Mouse (Mus musculus) cerebellum, adult 2 months (tissue): Measurements from ENCODE around the gene D11Wsu47e. TPM values are rescaled to one million over a fixed set of nuclear protein-coding genes. Genes with fewer than 3 reads are reported as not detected.
A peak's percentile ranks its signal among the peaks of the same experiment; 100 is the strongest.

Experiments
- DNase-seq, 2 experiments: peaks; one replicate each; pipeline ENCODE4 v3.0.0; 2021
- H3K27ac ChIP-seq: fragments of 200-500 bp; 2 replicates; pipeline ENCODE4 v1.5.1; 2012; ENCODE audit warnings: low read length, control low read depth, inconsistent platforms; ENCODE audit not compliant: insufficient read depth
- H3K27me3 ChIP-seq: fragments of 200-500 bp; 2 replicates; pipeline ENCODE4 v1.6.1; 2012; ENCODE audit warnings: inconsistent platforms, mild to moderate bottlenecking, low read length, moderate library complexity; ENCODE audit not compliant: control insufficient read depth, insufficient read depth
- H3K4me1 ChIP-seq: fragments of 200-500 bp; 2 replicates; pipeline ENCODE4 v1.6.1; 2011; ENCODE audit warnings: low read length; ENCODE audit not compliant: control insufficient read depth, insufficient read depth
- H3K4me3 ChIP-seq: fragments of 200-500 bp; replicated peaks from 2 replicates; pipeline ENCODE3; 2011; ENCODE audit warnings: mild to moderate bottlenecking, low read depth, low read length, control low read depth; ENCODE audit not compliant: insufficient read depth
- CTCF ChIP-seq: fragments of 200-500 bp; IDR thresholded peaks from 2 replicates; pipeline ENCODE4 v1.5.1; 2011; ENCODE audit warnings: low read depth, mild to moderate bottlenecking, control low read depth, low read length, moderate library complexity, borderline replicate concordance; ENCODE audit not compliant: insufficient read depth
- POLR2A ChIP-seq: fragments of 200-500 bp; IDR thresholded peaks from 2 replicates; pipeline ENCODE4 v1.6.1; 2011; ENCODE audit warnings: low read length, control low read depth, borderline replicate concordance; ENCODE audit not compliant: insufficient read depth
- WGBS: fragments of 180-500 bp; shearing (Covaris S2); methylation state at CpG from one replicate; pipeline ENCODE4 v1.1.7; 2018; 5-methylcytosine and 5-hydroxymethylcytosine counted together
- polyA plus RNA-seq: library from polyadenylated mRNA; depleted of rRNA; stranded (reverse); fragments of >200 nt; gene quantifications from 2 replicates; pipeline ENCODE4 v1.2.3, GENCODE M21; 2012

The D11Wsu47e gene
- polyA plus RNA-seq, 1 experiment = 10.1 TPM

- no peaks in the 10 kb centered on the region for H3K27me3 ChIP-seq
- peaks cover 32% of the 10 kb centered on the region for H3K4me1 ChIP-seq
- H3K4me3 ChIP-seq = peak overlapping the region; percentile 32
- WGBS = 34% methylated on average over 22 of the region's 22 CpGs
- DNase-seq = peak in 1 of 2 experiments; percentile 72
- peak overlapping the region; percentile 20; the same call in 1 of the 2 replicates for H3K27ac ChIP-seq
- TF ChIP-seq CTCF (no peak), POLR2A (no peak)
Measured at GRCm38 (mm10) chr11:113651206-113651906, 32.9 kb upstream of the D11Wsu47e start.

DNA sequence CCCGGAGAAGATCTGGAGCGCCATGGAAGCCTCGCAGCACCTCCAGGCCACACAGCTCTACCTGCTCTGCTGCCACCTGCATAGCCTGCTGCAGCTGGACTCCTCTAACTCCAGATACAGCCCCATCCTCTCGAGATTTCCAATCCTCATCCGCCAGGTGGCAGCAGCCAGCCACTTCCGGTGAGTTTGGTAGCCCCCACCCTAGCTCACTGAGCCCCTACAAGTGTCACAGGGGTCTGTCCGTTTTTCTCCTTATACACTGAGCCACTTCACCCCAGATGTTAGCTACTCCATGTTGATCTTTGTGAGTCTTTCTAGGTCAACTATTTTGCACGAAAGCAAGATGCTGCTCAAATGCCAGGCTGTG is 32.3 kb upstream of the D11Wsu47e start:
- no peaks in the 10 kb centered on the region for H3K27me3 ChIP-seq
- H3K4me3 ChIP-seq = no peak overlapping the region
- H3K4me1 ChIP-seq = peaks cover 38% of the 10 kb centered on the region
- no peak for TF ChIP-seq POLR2A
- peak; percentile 38; the same call in 1 of the 2 replicates for TF ChIP-seq CTCF
- 41% methylated on average over 8 of the region's 8 CpGs for WGBS
- DNase-seq = peak; percentile 56 to 58
- no peak overlapping the region for H3K27ac ChIP-seq

DNA sequence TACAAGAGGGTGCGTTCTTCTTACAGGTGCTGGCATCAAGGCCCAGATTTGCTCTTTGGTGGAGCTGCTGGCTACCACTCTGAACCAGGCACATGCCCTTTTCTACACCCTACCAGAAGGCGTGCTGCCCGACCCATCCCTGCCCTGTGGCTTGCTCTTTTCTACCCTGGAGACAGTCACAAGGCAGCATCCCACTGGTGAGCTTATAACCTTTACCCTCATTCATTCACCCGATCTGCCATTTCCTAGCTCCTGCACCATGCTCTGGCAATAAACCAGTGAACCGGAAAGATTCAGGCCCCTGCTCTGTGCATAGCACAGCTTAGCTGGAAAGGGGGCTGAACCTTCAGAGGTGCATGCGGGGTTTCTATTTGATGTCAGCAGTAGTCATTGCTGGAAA is 31.7 kb upstream of the D11Wsu47e start:
- Histone ChIP-seq H3K27ac (no peak overlapping the region), H3K27me3 (no peaks in the 10 kb centered on the region), H3K4me3 (no peak overlapping the region), H3K4me1 (peaks cover 44% of the 10 kb centered on the region)
- DNase-seq = no peak
- TF ChIP-seq POLR2A = no peak
- no peak for TF ChIP-seq CTCF
- WGBS = 85% methylated on average over 6 of the region's 6 CpGs

- Histone ChIP-seq H3K27me3 (no peaks in the 10 kb centered on the region), H3K4me1 (peaks cover 40% of the 10 kb centered on the region), H3K4me3 (no peak overlapping the region), H3K27ac (no peak overlapping the region)
- no peak for DNase-seq
- 69% methylated on average over 15 of the region's 15 CpGs for WGBS
- TF ChIP-seq CTCF (no peak), POLR2A (no peak)
Measured at GRCm38 (mm10) chr11:113654105-113654504, 30.1 kb upstream of the D11Wsu47e start.

DNA sequence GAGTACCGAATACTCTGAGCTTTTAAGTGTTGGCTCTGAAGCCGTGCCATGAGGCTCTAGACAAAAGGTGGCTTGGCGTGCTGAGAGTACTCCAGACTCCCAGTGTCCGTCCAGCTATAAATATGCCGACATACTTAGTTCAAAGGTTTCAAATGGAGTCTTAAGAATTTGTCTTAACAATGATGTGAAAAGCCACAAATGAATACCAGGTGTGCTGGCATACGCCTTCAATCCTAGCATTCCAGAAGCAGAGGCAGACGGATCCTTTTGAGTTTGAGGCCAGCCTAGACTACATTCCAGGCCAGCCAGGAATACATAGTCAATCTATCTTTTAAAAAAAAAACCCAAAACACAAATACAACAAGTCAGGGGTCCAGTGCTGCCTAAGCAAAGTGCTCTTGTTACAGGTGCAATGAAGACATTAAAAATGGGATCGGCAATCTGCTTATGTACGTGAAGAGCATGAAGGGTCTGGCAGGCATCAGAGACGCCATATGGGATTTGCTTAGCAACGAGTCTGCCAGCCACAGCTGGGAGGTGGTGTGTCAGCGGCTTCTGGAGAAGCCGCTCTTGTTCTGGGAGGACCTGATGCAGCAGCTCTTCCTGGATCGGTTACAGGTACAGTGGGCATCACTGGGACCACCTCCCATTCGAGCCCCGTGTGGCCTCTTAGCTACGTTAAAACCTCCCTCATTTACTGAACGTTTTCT is 29.5 kb upstream of the D11Wsu47e start:
- no peak overlapping the region for H3K27ac ChIP-seq

GRCm38 (mm10) chr11:113656511-113656932 is 27.7 kb upstream of the D11Wsu47e start:
- no peak for TF ChIP-seq CTCF
- TF ChIP-seq POLR2A = no peak
- Histone ChIP-seq H3K4me3 (no peak overlapping the region), H3K27me3 (no peaks in the 10 kb centered on the region), H3K27ac (peak overlapping the region; percentile 72), H3K4me1 (peaks cover 47% of the 10 kb centered on the region)
- peak; percentile 93 to 99 for DNase-seq
- WGBS = 10% methylated on average over 8 of the region's 8 CpGs

More for the DNA sequence above, 29.5 kb upstream of the D11Wsu47e start:
- H3K4me3 ChIP-seq = no peak overlapping the region
- no peaks in the 10 kb centered on the region for H3K27me3 ChIP-seq
- H3K4me1 ChIP-seq = peaks cover 40% of the 10 kb centered on the region
- WGBS = 39% methylated on average over 18 of the region's 18 CpGs
- TF ChIP-seq CTCF (no peak), POLR2A (no peak)
- DNase-seq = no peak

DNA sequence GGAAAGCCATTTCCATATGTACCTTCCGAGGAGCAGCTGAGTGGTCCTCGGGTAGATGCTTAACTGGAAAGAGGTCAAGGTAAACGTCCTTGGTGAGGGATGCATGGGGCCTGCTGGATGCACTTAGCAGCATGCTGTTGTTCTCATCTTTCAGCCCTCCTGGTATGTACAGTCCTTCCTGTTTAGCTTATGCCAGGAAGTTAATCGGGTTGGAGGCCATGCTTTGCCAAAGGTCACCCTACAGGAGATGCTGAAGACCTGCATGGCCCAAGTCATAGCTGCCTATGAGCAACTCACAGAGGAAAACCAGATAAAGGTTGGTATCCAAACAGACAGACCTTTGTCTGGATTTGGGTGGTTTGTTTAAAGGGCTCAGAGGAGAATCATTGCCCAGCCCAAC is 27.0 kb upstream of the D11Wsu47e start:
- DNase-seq = peak in 1 of 2 experiments; percentile 31
- TF ChIP-seq CTCF (no peak), POLR2A (no peak)
- no peaks in the 10 kb centered on the region for H3K27me3 ChIP-seq
- H3K27ac ChIP-seq = peak overlapping the region; percentile 59
- 5% methylated on average over 4 of the region's 4 CpGs for WGBS
- H3K4me1 ChIP-seq = peaks cover 48% of the 10 kb centered on the region
- H3K4me3 ChIP-seq = no peak overlapping the region

GRCm38 (mm10) chr11:113658319-113658718 is 25.9 kb upstream of the D11Wsu47e start:
- Histone ChIP-seq H3K27me3 (no peaks in the 10 kb centered on the region), H3K27ac (no peak overlapping the region), H3K4me1 (peaks cover 48% of the 10 kb centered on the region), H3K4me3 (no peak overlapping the region)
- no peak for DNase-seq
- TF ChIP-seq POLR2A (no peak), CTCF (no peak)
- WGBS = 77% methylated on average over 8 of the region's 8 CpGs
